Mouse (Mus musculus) embryonic stem cell, embryonic (primary cell): ENCODE data around the gene Ncstn.

Experiments
- CTCF ChIA-PET, 4 experiments: fragments of 300-600 bp in 2 of 4; fragments of 350-600 bp in 2 of 4; sonication (Branson Sonifier 250); formaldehyde crosslinking; loops; one replicate each; lab custom pipeline; 2022; ENCODE audit warnings: inconsistent platforms in 2 of 4; lab: Charles Lee
- POLR2A ChIA-PET, 4 experiments: fragments of 300-600 bp in 2 of 4; fragments of 350-600 bp in 2 of 4; sonication (Branson Sonifier 250); formaldehyde crosslinking; loops; one replicate each; lab custom pipeline; 2022; ENCODE audit warnings: antibody characterized with exemption in 4 of 4, inconsistent platforms in 1 of 4; lab: Charles Lee

Ncstn gene

DNA sequence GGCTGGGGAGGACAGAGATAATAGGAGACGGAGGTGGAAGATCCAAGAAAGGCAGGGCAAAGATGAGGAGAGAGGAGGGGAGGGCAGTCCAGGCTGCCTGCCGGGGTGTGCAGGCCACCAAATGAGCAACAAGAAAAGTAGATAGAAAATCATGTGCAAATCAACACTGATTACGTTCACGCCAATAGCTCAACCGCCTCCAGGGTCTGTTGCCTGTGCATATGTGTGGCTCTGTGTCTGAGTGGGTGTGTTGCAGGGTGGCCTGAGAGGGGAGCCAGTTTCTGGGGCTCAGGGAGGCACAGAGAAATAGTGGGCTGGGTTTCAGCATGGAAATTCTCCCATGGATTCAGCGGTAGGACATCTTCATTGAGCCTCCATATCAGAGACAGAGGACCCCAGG is 24.3 kb downstream of the Ncstn start:
- ChIA-PET POLR2A (interaction anchor here in 2 of 4 experiments (1.1 to 2.1 kb wide), 7 partner anchors 9 to 31 kb away, joined by 3 to 6 read pairs (median 4); partner anchors contain the start of genes Copa (in 1 of the 2) and Ncstn (in 1 of the 2)), CTCF (no interaction called here)

DNA sequence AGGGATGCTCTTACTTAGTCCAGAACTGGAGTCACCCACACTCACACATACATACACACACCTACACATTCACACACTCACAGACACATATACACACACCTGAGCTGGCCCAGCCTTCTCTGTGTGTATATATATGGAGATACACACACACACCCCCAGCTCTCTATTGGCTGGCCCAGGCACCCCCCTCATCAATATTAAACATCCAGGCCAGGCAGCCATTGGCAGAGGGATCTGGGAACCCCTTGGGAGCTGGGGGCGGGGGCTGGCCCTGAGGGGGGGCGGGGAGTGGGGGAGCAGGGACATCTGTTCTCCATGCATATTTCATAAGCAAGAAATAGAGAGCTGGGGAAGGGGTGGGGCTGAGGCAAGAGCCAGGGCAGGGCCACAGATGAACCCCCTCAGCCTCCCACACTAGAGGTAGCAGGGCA is 25.1 kb downstream of the Ncstn start, which contains the start of gene Nhlh1:
TSS of gene Nhlh1 (minus strand) at position 83 of the 431 bp plus-strand sequence.
- CTCF ChIA-PET: interaction anchor here in 1 of 4 experiments (0.6 kb wide), 1 partner anchor 543 kb away, joined by 7 read pairs; no protein-coding TSS in a partner anchor
- POLR2A ChIA-PET: interaction anchor here in 3 of 4 experiments (0.5 to 2.1 kb wide), 9 partner anchors 8 to 361 kb away, joined by 3 to 6 read pairs (median 4); partner anchors contain the start of genes Copa (in 1 of the 3), Igsf8 (in 1 of the 3) and Ncstn (in 1 of the 3)

DNA sequence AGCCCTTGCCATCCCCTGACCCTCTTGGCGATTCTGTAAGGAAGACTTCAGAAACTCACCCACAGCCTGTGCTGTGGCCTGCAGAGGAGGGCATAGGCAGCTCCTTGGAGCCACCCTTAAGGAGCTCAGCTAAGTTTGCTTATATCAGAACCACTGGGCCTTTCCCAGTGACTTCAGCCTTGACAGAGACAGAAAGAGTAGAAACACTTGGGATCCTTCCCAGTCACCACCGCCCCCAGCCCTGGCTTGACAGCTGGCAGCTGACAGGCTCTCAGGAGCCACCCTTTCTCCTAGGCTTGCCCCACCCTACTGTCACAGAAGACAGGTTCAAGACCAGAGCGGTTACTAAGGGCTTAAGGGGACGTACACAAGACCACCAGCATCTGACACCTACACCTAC is 26.3 kb downstream of the Ncstn start:
- ChIA-PET POLR2A (interaction anchor here in 1 of 4 experiments (0.6 to 1.0 kb wide), 2 partner anchors 9 kb away, joined by 3 to 13 read pairs; no protein-coding TSS in a partner anchor), CTCF (no interaction called here)

DNA sequence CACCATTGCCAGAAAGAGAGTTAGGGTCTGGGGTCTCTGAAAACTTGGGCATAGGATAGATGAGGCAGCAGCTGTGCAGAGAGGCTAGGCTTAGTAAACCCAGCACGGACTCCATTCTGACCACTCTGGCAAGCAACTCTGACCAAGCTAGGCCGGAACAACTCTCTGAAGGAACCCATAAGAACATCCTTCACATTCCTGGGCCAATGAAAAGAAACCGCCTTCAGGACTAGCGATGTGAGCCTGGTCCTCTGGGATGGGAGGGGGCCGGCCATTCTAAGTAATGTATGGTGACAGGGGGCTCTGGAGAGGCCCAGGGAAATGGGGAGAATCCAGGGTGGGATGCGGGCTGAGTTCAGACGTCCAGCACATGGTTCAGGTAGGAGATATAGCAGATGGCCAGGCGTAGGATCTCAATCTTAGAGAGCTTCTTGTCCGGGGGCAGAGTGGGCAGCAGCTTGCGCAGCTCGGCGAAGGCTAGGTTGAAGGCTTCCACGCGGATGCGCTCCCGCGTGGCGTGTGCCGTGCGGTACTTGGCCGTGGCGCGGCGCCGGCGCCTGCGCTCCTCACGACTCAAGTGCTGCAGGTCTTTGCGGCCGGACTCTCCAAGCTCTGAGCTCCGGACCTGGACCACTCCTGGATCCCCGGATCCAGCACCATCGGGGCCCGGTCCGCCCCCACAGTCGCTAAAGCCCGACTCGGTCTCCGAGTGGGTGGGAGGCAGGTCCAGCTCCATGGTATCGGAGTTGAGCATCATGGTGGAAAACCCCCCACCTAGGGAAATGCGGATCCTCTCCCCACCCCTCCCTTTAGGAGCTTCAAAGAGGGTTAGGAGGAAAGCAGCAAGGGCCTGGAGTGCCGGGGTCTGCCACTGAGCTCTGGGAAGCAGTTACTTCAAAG is 28.8 kb downstream of the Ncstn start:
- ChIA-PET CTCF (interaction anchor here (0.6 to 1.9 kb wide), 9 partner anchors 11 to 490 kb away, joined by 3 to 6 read pairs (median 4); partner anchors contain the start of gene Igsf8 (in 1 of the 4)), POLR2A (interaction anchor here in 3 of 4 experiments (0.7 to 4.5 kb wide), 26 partner anchors 8 to 448 kb away, joined by 3 to 25 read pairs (median 3); partner anchors contain the start of genes Copa (in 2 of the 3), Ncstn (in 2 of the 3), Pea15a (in 1 of the 3) and Pex19 (in 1 of the 3))

DNA sequence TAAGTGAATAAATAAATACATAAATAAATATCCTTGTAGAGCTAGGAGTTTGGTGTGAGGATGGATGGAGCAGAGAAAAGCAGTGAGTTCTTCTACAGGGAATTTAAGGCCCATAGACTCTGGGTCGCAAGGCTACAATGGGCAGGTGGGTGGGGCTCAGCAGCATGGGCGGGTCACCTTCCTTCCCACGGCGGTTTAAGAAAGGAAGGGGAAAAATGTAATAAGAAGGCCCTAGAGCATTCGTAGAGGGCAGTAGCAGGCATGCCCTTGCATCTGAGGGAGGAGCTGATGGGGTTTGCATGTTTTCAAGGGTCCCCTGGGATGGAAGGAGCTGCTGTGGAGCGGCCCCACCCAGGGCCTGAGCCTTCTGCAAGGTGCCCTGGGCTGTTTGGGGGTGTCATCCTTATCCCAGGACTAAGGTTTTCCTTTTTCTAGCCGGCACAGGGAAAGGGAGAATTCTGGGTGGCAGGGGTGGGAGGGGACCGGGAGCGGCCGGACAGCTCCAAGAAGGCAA is 29.8 kb downstream of the Ncstn start:
- CTCF ChIA-PET: interaction anchor here in 3 of 4 experiments (0.8 to 1.9 kb wide), 5 partner anchors 41 to 316 kb away, joined by 3 to 6 read pairs (median 5); no protein-coding TSS in a partner anchor
- POLR2A ChIA-PET: interaction anchor here in 3 of 4 experiments (0.6 to 4.5 kb wide), 19 partner anchors 9 to 1510 kb away, joined by 3 to 25 read pairs (median 4); partner anchors contain the start of genes Copa (in 2 of the 3), Ncstn (in 2 of the 3) and Pea15a (in 1 of the 3)

DNA sequence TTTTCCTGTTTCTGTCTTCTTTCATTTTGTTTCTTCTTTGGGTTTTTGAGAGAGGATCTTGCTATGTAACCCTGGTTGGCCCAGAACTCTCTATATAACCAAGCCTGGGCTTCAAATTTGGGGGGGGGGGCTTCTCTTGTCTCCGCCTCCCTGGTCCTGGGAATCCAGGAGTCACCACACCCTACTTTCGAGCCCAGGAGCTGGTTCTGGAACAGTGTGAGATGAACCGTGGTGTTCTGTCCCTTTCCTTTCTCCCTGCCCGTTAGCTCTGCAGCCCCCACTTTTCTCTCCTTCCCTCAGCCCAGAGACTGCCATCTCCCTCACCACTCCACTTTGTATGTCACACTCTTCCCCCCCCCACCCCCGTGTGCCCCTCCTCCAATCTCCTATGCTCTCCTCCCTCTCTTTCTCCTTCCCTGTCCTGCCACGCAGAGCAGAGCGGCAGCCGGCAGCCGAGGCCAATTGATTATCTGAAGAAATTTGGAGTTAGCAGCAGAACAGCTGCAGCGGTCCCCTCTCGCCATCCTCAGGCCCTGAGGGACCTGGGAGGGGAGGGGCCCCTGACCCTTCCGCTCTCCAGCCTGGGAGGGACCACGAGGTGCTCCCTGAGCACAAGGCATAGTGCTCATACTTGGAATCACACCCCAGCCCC is 33.3 kb downstream of the Ncstn start:
- ChIA-PET POLR2A (interaction anchor here in 3 of 4 experiments (0.7 to 1.5 kb wide), 4 partner anchors 8 to 33 kb away, joined by 3 to 5 read pairs (median 5); partner anchors contain the start of genes Copa (in 1 of the 3), Ncstn (in 1 of the 3) and Nhlh1 (in 1 of the 3)), CTCF (interaction anchor here in 2 of 4 experiments (0.6 to 1.4 kb wide), 6 partner anchors 9 to 320 kb away, joined by 3 to 7 read pairs (median 4); no protein-coding TSS in a partner anchor)

DNA sequence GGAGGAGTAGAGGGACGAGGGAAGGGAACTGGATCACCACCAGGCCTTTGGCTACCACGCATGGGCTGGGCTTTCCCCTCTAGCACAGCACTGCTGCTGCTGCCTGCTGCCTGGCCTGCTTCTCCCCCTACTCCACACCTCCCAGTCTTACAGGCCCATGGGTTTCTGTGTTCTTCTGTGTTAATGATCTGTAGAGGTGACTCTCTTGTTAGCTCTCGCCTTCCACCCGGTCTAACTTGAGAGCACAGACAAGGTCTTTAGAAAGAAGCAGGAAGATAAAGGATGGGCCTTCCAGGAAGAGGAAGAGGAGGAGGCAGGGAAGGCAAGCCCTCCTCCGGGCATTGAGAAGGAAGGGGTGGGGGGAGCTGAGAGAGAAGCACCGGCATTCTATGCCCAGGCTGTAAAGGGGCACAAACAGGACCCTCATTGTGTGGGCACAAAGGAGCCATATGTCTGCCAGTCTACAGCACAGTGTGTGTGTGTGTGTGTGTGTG is 34.3 kb downstream of the Ncstn start:
- CTCF ChIA-PET: interaction anchor here (0.6 to 1.9 kb wide), 7 partner anchors 25 to 437 kb away, joined by 3 to 7 read pairs (median 5); no protein-coding TSS in a partner anchor
- POLR2A ChIA-PET: interaction anchor here in 2 of 4 experiments (0.6 to 1.8 kb wide), 7 partner anchors 9 to 156 kb away, joined by 3 to 7 read pairs (median 5); partner anchors contain the start of genes Ncstn (in 1 of the 2) and Nhlh1 (in 1 of the 2)

DNA sequence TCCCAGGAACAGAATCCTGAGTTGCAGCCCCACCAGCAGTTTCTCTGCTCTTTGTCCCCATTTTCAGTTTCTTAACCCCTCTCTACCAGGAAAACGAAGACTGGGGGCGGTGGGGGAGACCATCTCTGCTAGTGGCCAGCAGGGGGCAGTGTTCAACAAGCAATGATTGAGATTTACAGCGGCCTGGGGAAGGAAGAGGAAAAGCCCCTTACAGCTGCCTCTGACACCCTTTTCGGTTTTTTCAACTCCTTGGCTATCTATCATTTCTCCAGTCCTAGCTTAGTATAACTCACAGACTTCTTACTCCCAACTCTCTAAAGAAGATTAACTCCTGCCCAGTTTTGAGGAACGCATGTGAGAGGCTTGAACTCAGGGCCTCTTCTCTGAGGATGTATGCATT is 35.7 kb downstream of the Ncstn start:
- CTCF ChIA-PET: interaction anchor here (0.6 to 1.9 kb wide), 33 partner anchors 18 to 362 kb away, joined by 3 to 7 read pairs (median 3); partner anchors contain the start of genes Copa (in 2 of the 4), Ncstn (in 2 of the 4) and Kcnj10 (in 1 of the 4)
- POLR2A ChIA-PET: interaction anchor here in 2 of 4 experiments (0.6 to 1.8 kb wide), 6 partner anchors 9 to 329 kb away, joined by 3 to 5 read pairs (median 3); partner anchors contain the start of genes Dcaf8 (in 1 of the 2), Nhlh1 (in 1 of the 2) and Pigm (in 1 of the 2)

DNA sequence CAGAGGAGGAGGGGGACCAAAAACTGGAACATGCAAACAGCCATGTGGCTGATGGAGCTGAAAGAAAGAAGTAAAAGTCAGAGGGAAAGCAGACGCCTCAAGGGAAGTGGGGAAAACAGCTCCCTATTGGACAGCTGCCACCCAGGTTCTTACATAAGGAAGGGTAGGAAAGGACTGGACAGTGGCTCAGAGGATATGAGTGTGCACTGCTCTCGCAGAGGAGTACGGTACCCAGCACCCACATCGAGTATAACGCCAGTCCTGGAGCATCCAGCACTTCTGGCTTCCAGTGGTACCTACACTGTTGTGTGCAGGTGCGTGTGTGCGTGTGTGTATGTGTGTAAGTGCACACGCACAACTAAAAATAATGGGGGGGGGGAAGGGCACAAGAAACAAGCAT is 36.2 kb downstream of the Ncstn start:
- ChIA-PET CTCF (interaction anchor here (0.6 to 1.8 kb wide), 20 partner anchors 25 to 1310 kb away, joined by 3 to 7 read pairs (median 4); partner anchors contain the start of genes Copa (in 1 of the 4) and Ncstn (in 1 of the 4)), POLR2A (interaction anchor here in 2 of 4 experiments (0.7 to 1.8 kb wide), 6 partner anchors 9 to 330 kb away, joined by 3 to 5 read pairs (median 3); partner anchors contain the start of genes Nhlh1 (in 1 of the 2) and Pigm (in 1 of the 2))

DNA sequence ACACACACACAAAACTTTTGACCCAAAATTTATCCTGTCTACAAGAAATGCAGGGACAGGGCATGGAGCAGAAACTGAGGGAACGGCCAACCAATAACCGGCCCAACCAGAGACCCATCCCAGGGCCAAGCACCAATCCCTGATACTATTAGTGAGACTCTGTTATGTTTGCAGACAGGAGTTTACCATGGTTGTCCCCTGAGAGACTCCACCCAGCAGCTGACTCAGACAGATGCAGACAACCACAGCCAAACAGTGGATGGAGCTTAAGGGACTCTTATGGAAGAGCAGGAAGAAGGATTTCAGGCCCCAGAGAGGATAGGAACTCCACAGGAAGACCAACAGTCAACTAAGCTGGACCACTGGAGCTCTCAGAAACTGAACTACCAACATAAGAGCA is 52.7 kb downstream of the Ncstn start:
- ChIA-PET CTCF (interaction anchor here in 1 of 4 experiments (1.8 kb wide), 1 partner anchor 204 kb away, joined by 6 read pairs; no protein-coding TSS in a partner anchor), POLR2A (interaction anchor here in 2 of 4 experiments (0.6 to 1.6 kb wide), 6 partner anchors 10 to 892 kb away, joined by 3 to 4 read pairs (median 3); no protein-coding TSS in a partner anchor)

DNA sequence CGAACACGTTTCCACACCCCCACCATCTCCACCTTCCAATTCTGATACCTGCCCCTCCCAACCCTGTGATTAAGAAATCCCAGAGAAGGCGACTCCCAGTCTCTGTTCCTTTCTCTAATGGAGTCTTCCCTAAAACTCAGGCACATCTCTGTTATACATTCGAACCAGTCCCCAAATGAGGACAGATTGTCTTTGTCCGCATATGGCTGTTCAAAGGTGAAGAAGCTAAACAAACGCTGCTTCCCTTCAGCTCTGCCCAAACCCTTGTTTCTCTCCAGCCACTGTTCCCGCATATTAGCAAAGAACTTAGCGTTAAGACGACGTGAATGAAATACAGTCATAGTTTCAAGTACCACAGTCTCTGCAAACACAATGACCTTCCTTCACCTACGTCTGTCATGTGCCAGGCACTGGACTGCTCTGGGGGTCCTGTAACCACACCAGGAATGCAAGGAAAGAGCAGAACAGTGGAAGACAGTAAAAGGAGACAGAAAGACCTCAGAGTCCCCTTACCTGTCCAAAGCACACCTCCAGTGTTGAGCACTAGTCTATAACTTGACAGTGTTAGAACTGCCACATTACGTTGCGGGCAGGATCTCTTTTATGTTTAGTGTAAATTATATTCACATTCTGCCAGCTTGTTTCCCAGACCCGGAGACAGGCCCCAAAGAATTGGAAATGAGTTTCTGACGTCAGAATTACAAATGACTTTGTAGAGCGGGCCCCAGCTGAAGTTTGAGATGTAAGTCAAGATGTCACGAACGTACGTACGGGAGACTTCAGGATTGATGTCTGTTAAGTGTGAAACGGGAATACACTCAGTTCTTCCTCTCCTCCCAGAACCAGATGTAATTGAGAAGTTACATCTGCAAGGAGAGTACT is 54.0 kb downstream of the Ncstn start, which contains the start of gene Vangl2:
TSS of gene Vangl2 (minus strand) at position 51 of the 882 bp plus-strand sequence.
- ChIA-PET POLR2A (interaction anchor here in 3 of 4 experiments (0.7 to 2.5 kb wide), 6 partner anchors 14 to 348 kb away, joined by 3 to 15 read pairs (median 5); partner anchors contain the start of gene Pigm (in 1 of the 3)), CTCF (interaction anchor here in 2 of 4 experiments (1.0 to 1.4 kb wide), 2 partner anchors 15 to 18 kb away, joined by 3 read pairs; no protein-coding TSS in a partner anchor)

DNA sequence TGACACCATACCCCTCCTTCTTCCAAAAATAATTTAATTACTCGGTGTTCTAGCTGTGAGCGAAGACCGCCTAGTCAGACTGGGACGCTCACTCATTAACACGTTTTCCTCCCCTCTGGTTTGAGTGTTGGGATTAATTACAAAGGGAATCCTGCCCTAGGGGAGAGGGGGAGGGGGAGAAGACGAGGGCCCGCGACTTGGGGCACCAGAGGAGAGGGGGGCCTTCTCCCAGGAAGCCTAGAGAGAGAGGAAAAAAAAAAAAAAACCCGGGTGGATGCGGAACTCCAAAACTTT is 54.8 kb downstream of the Ncstn start:
- CTCF ChIA-PET: interaction anchor here in 3 of 4 experiments (0.6 to 1.4 kb wide), 11 partner anchors 16 to 297 kb away, joined by 3 to 15 read pairs (median 4); no protein-coding TSS in a partner anchor
- POLR2A ChIA-PET: interaction anchor here (0.6 to 2.5 kb wide), 31 partner anchors 9 to 349 kb away, joined by 3 to 15 read pairs (median 4); partner anchors contain the start of genes Pigm (in 2 of the 4) and Dcaf8 (in 1 of the 4)

DNA sequence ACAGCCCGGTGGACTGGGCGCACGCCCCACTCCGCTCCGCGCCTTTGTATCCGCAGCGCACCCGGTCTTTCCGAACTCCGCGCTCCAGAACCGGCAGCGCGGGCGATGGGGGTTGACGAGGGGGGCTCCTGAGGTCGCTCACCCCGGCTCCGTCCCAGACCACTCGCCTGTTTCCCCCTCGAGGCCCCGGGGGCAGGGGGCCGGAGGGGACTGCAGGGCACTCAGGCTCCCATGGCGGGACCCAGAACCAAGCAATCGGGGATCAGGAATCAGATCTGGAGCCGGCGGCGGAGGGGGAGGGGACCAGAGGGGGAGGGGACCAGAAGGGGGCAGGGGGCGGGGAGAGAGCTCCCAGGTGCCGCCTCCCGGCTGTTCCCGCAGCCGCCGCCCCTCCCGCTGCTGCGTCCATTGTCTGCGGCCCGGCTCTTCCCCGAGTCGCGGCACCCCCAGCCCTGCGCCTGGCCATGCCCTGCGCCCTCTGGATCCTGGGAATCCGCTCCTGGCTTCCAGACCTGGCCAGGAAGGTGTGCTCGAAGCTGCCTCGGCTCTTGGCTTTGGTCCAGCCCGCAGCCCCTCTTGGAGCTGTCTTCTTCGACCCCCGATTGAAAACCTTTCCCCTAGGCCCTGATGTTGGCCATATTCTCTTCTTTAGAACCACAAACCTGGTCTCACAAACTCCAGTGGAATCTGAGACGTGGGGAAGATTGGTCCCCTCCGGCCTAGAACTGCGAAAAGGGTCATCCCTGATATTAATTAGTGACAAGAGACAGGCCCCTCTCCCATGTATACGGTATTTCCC is 55.4 kb downstream of the Ncstn start:
- CTCF ChIA-PET: interaction anchor here (0.6 to 1.4 kb wide), 15 partner anchors 11 to 297 kb away, joined by 3 to 15 read pairs (median 3); no protein-coding TSS in a partner anchor

More for the DNA sequence above, 55.4 kb downstream of the Ncstn start:
- POLR2A ChIA-PET: interaction anchor here (0.6 to 2.5 kb wide), 32 partner anchors 8 to 349 kb away, joined by 3 to 15 read pairs (median 4); partner anchors contain the start of genes Pigm (in 2 of the 4), Copa (in 1 of the 4), Dcaf8 (in 1 of the 4) and Ncstn (in 1 of the 4)
